Mouse (Mus musculus) ES-E14 (cell line): ENCODE measurements at regions not wholly inside any gene's neighbourhood (a gene's known extent, or its start where the extent isn't known, plus 50 kb on each side); places are given as distances from the start of the nearest gene placed in this dataset.

Source experiments
- DNase-seq: peaks from one replicate; pipeline ENCODE4 v3.0.0-alpha.2; 2013; ENCODE audit warnings: low read depth, low spot score
- H3K27ac ChIP-seq: 2 replicates; pipeline ENCODE4 v1.5.1; 2012; ENCODE audit warnings: low read depth, mild to moderate bottlenecking, low read length, moderate library complexity, mixed read lengths; ENCODE audit not compliant: poor library complexity, insufficient read depth, severe bottlenecking
- H3K36me3 ChIP-seq: 2 replicates; pipeline ENCODE4 v1.6.1; 2012; ENCODE audit warnings: mild to moderate bottlenecking, low read length, moderate library complexity, mixed read lengths; ENCODE audit not compliant: control insufficient read depth, poor library complexity, insufficient read depth, severe bottlenecking
- H3K4me1 ChIP-seq, 2 experiments: fragments of 150-350 bp in 1 of 2; sonication (generic) in 1 of 2; 2 replicates each; pipeline ENCODE4 v1.6.1; 2012; ENCODE audit warnings: low read length in 2 of 2, mild to moderate bottlenecking in 1 of 2, mixed read lengths in 1 of 2; ENCODE audit not compliant: control insufficient read depth in 2 of 2, insufficient read depth in 2 of 2, poor library complexity in 1 of 2
- H3K4me3 ChIP-seq, 2 experiments: fragments of 150-350 bp in 1 of 2; sonication (generic) in 1 of 2; 2 replicates each; pipeline ENCODE4 v1.5.1; 2012; ENCODE audit warnings: low read length in 2 of 2, low read depth in 1 of 2, mild to moderate bottlenecking in 1 of 2, mixed read lengths in 1 of 2; ENCODE audit not compliant: insufficient read depth in 1 of 2, poor library complexity in 1 of 2, severe bottlenecking in 1 of 2
- H3K9ac ChIP-seq: 2 replicates; pipeline ENCODE4 v1.6.1; 2012; ENCODE audit warnings: low read depth, mild to moderate bottlenecking, low read length, mixed read lengths; ENCODE audit not compliant: poor library complexity, insufficient read depth, severe bottlenecking
- H3K9me3 ChIP-seq: fragments of 150-350 bp; sonication (generic); 2 replicates; pipeline ENCODE4 v1.6.1; 2012; ENCODE audit warnings: low read depth, mild to moderate bottlenecking, low read length; ENCODE audit not compliant: control insufficient read depth, insufficient read depth
- CHD2 ChIP-seq: IDR thresholded peaks from 2 replicates; pipeline ENCODE4 v1.6.1; 2014; ENCODE audit warnings: mild to moderate bottlenecking, low read depth, low read length, inconsistent platforms
- HCFC1 ChIP-seq: IDR thresholded peaks from 2 replicates; pipeline ENCODE4 v1.6.1; 2012; ENCODE audit warnings: low read length, inconsistent platforms, borderline replicate concordance; ENCODE audit not compliant: insufficient read depth
- MAFK ChIP-seq: IDR thresholded peaks from 2 replicates; pipeline ENCODE4 v1.6.1; 2014; ENCODE audit warnings: mild to moderate bottlenecking, low read depth, low read length, inconsistent platforms; ENCODE audit not compliant: insufficient read depth
- ZC3H11A ChIP-seq: IDR thresholded peaks from 2 replicates; pipeline ENCODE4 v1.6.1; 2012; ENCODE audit warnings: low read depth, mild to moderate bottlenecking, inconsistent platforms, low read length, borderline replicate concordance
- ZNF384 ChIP-seq: IDR thresholded peaks from 2 replicates; pipeline ENCODE4 v1.6.1; 2012; ENCODE audit warnings: low read depth, low read length, inconsistent platforms
- in situ Hi-C, 2 experiments: fragments of 600-800 bp; cut with MboI; formaldehyde crosslinking; loops; one replicate each; pipeline ENCODE4 v1.15.1; 2025; ENCODE audit warnings: low sequenced_read_pairs in 2 of 2, inconsistent platforms in 1 of 2; ENCODE audit not compliant: unreplicated experiment in 2 of 2

GRCm38 (mm10) chr3:144302626-144303025 lies 97.6 kb upstream of the Lmo4 start:
- H3K27ac ChIP-seq = no peak overlapping the region
- H3K9ac ChIP-seq = no peak overlapping the region
- in situ Hi-C loops = no loop called here
- TF ChIP-seq HCFC1 = no peak
- TF ChIP-seq CHD2 = no peak
- TF ChIP-seq MAFK = no peak
- TF ChIP-seq ZC3H11A = no peak
- TF ChIP-seq ZNF384 = no peak
- no peaks in the 10 kb centered on the region for H3K4me1 ChIP-seq
- DNase-seq = no peak
- no peaks in the 10 kb centered on the region for H3K36me3 ChIP-seq
- no peaks in the 10 kb centered on the region for H3K9me3 ChIP-seq
- no peak overlapping the region for H3K4me3 ChIP-seq

GRCm38 (mm10) chr3:144301068-144301467 lies 96.0 kb upstream of the Lmo4 start:
- in situ Hi-C loops = no loop called here
- TF ChIP-seq HCFC1 = no peak
- TF ChIP-seq MAFK = no peak
- TF ChIP-seq CHD2 = no peak
- no peak for TF ChIP-seq ZC3H11A
- TF ChIP-seq ZNF384 = no peak

GRCm38 (mm10) chr3:144299239-144299638 lies 94.2 kb upstream of the Lmo4 start:
- Histone ChIP-seq H3K36me3 (no peaks in the 10 kb centered on the region), H3K4me3 (no peak overlapping the region), H3K4me1 (no peaks in the 10 kb centered on the region), H3K9ac (no peak overlapping the region), H3K27ac (no peak overlapping the region), H3K9me3 (no peaks in the 10 kb centered on the region)
- in situ Hi-C loops = no loop called here
- DNase-seq = no peak
- TF ChIP-seq ZC3H11A (no peak), MAFK (no peak), ZNF384 (no peak), CHD2 (no peak), HCFC1 (no peak)

More at GRCm38 (mm10) chr3:144301068-144301467, 96.0 kb upstream of the Lmo4 start:
- Histone ChIP-seq H3K4me3 (no peak overlapping the region), H3K9ac (no peak overlapping the region), H3K27ac (no peak overlapping the region), H3K4me1 (no peaks in the 10 kb centered on the region), H3K9me3 (no peaks in the 10 kb centered on the region), H3K36me3 (no peaks in the 10 kb centered on the region)
- no peak for DNase-seq

GRCm38 (mm10) chr3:144289489-144289888 lies 84.5 kb upstream of the Lmo4 start:
- no peak overlapping the region for H3K27ac ChIP-seq
- no peaks in the 10 kb centered on the region for H3K4me1 ChIP-seq
- H3K4me3 ChIP-seq = no peak overlapping the region
- in situ Hi-C loops = no loop called here
- no peaks in the 10 kb centered on the region for H3K36me3 ChIP-seq
- H3K9me3 ChIP-seq = no peaks in the 10 kb centered on the region
- TF ChIP-seq MAFK (no peak), ZNF384 (no peak), HCFC1 (no peak), ZC3H11A (no peak), CHD2 (no peak)
- DNase-seq = no peak
- no peak overlapping the region for H3K9ac ChIP-seq

GRCm38 (mm10) chr3:144286100-144286499 lies 81.1 kb upstream of the Lmo4 start:
- no peaks in the 10 kb centered on the region for H3K4me1 ChIP-seq
- no peak overlapping the region for H3K27ac ChIP-seq
- no peaks in the 10 kb centered on the region for H3K36me3 ChIP-seq
- in situ Hi-C loops = no loop called here
- DNase-seq = no peak
- no peak for TF ChIP-seq HCFC1
- H3K4me3 ChIP-seq = no peak overlapping the region
- no peak overlapping the region for H3K9ac ChIP-seq
- no peaks in the 10 kb centered on the region for H3K9me3 ChIP-seq
